Mouse (Mus musculus): Measurements from ENCODE around the gene Foxn3.
A peak's percentile ranks its signal among the peaks of the same experiment; 100 is the strongest.

The Foxn3 gene

DNA sequence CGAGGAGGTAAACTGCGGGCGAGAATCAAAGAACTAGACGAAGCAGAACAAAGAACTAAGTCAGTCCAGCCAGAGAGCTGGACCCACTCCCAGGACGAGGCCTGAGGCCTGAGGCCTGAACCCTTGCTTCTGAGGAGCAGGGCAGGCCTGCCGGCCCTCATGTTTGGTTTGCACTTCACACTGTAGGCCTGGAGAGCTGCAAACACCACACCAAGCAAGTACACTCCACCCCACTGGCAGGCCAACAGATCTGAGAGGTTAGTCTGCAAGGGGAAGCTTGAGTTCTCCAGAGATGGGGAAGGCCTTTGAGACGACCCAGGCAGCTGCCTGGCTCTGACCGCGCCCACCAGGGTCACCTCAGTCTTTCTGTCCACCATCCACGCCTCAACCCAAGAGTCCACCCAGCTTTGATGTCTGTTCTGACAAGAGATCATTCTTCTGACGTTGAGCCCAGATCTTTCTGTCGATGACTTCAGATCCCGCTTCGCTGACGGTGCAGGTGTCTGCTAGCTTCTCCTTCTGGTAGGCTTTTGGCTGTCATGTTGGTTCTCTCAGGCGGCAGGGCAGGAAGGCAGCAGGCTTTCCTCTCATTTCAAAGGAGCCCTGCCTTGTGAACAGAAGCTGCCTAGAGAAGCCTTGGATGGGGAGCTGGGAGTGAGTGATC lies 231.1 kb downstream of the Foxn3 start:
- no peak for DNase-seq (ENCODE audit: low read depth, low spot score)

GRCm38 (mm10) chr12:99331341-99331947 lies 231.9 kb downstream of the Foxn3 start:
- DNase-seq (ENCODE audit: low read depth, low spot score), result no peak

- no peak for DNase-seq (ENCODE audit: low read depth, low spot score)
Measured at GRCm38 (mm10) chr12:99330822-99331285, 232.5 kb downstream of the Foxn3 start.

- no peak for DNase-seq (ENCODE audit: low read depth, low spot score)
Measured at GRCm38 (mm10) chr12:99329301-99330257, 233.8 kb downstream of the Foxn3 start.

GRCm38 (mm10) chr12:99326157-99326556 lies 237.2 kb downstream of the Foxn3 start:
- DNase-seq (ENCODE audit: low read depth, low spot score), result peak; percentile 86

DNA sequence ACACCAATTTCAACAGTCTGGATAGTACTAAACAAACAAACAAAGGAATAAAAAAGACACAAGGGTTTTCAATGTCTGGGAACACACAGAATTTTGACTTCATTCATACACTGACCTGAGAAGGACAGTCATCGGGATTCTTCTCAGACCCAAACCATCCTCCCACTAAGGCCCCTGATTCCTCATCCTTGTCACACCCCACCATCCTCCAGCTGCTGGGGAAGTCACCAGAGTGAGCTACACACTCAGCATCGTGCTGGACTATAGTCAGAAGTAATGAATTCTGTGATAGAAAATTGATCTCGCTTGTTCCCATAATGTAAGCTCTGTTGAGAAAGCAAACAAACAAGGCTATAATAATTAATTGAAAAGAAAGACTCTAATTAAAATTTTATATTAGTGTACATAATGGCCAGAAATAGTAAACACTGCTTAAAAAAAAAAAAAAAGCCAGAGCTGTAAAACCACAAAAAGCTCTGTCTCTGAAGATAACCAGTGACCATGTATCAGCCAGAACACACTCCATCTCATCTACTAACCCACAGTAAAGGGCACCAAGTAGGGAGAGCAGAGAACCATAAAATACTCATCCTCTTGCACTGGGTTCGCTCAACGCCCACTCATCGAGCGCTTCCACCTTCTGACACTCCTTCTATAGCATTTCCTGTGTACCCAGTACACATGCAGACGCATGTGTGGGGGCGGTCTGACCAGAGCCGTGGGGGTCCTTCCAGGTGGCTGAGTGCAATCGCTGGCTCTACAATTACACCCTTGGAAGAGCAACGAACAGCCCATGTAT lies 241.6 kb downstream of the Foxn3 start:
- DNase-seq (ENCODE audit: low read depth, low spot score), result no peak

GRCm38 (mm10) chr12:99320966-99321496 lies 242.4 kb downstream of the Foxn3 start:
- DNase-seq (ENCODE audit: low read depth, low spot score), result no peak

DNA sequence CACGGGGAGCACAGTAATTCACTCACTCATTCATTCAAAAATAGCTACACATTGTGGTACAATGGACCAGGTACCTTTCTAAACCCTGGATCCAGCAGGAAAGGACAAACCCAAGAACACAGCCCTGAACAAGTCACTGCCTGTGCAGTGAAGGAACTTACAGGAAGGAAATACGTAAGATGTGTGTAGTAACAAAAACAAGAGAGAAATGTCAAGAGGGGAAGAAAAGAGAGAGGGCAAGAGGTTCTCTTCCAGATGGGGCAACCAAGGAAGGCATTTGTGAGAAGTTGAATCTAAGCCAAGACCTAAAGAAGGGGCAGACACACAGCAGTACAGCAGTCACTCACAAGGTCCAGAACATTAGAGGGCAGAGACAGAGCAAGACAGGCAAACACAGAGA lies 243.5 kb downstream of the Foxn3 start:
- no peak for DNase-seq (ENCODE audit: low read depth, low spot score)

GRCm38 (mm10) chr12:99319171-99319570 lies 244.2 kb downstream of the Foxn3 start:
- no peak for DNase-seq (ENCODE audit: low read depth, low spot score)

DNA sequence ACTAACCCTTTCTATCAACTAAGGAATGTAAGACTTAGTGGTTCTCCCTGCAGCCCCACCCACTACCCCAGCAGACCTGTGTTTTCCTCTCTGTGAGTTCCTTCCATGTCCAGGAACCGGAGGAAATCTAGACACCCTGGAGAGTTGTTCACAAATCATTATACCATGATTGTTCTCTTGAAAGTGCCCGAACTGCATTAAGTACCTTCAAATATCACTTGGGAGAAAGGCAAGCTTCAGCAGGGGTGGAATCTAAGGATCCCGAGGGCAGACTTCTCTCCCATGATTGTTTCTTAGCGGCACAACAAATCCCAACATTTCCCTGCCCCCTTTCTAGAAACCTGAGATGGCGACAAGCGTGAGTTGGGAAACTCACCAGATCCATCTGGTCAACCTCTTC lies 247.5 kb downstream of the Foxn3 start:
- no peak for DNase-seq (ENCODE audit: low read depth, low spot score)

- no peak for DNase-seq (ENCODE audit: low read depth, low spot score)
Measured at GRCm38 (mm10) chr12:99314817-99315216, 248.6 kb downstream of the Foxn3 start.

DNA sequence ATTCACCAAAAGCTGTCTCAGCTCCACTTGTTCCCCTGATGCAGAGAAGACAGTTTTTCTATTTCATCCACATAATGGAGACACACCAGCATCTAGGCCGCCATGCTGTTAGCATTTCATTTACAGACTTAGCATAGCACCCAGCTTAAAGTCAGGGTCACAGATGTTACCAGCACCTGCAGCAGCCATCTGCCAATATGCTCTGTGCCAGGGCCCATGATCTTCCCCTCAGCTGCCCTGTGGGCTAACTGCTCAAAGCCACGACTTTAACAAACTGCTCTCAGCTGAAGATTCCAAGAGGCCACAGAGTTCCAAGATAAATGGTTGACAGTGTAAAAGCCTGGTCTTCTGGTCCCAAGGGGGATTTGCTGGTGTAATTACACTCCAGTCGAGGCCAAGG lies 252.1 kb downstream of the Foxn3 start:
- DNase-seq (ENCODE audit: low read depth, low spot score), result no peak

DNA sequence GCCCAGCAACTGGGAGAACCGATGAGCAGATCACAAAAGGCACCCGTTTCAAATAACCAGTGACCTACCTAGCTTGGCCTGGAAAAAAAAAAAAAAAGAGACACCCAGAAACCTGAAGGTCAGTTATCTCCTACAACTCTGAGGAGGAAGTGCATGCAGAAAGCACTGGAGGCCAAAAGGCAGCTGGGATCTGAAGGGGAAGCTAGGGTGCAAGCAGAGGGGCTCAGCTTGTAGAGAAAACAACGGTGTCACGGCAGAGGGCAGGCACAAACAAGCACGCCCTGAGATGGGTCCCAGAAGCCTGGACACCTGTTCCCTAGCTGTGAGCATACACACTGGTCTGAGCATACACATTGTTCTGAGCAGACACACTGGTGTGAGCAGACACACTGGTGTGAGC lies 253.4 kb downstream of the Foxn3 start:
- DNase-seq (ENCODE audit: low read depth, low spot score), result no peak

GRCm38 (mm10) chr12:99308541-99309089 lies 254.8 kb downstream of the Foxn3 start:
- DNase-seq (ENCODE audit: low read depth, low spot score), result no peak

GRCm38 (mm10) chr12:99306536-99307204 lies 256.7 kb downstream of the Foxn3 start:
- DNase-seq (ENCODE audit: low read depth, low spot score), result no peak

DNA sequence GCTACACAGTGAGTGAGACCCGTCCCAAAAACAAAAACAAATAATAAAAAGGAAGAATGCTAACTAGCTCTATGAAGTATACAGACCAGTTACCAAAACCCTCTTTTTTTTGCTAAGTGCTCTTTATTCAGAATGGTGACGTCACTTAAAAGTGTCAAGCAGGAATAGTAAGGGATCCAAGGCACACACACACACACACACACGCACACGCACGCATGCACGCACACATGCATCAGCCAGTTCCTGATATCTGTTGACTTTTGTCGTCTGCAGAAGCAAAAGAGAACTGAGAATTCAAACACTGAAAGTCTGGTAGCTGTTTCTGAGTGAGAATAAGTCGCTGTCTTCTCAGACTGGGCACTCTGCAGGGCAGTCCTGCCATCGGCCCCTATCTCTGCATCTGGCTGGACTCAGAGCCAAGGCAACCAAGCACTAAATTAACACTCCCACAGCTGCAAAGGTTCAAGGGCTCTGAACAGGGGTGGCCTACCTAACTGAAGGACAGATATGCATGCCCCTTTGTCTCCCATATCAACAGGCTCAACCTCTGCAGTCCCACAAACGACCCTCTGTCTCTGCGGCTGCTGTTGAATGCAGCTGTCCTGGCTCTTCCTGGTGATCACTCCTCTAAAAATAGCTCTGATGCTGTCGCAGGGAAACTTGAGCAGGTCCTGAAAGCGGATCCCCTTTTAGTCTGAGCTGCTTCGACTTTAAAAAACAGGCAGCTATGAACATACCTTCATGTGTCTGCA lies 257.4 kb downstream of the Foxn3 start:
- DNase-seq (ENCODE audit: low read depth, low spot score), result peak; percentile 33

- no peak for DNase-seq (ENCODE audit: low read depth, low spot score)
Measured at GRCm38 (mm10) chr12:99305324-99305723, 258.1 kb downstream of the Foxn3 start.

GRCm38 (mm10) chr12:99304056-99304455 lies 259.3 kb downstream of the Foxn3 start:
- no peak for DNase-seq (ENCODE audit: low read depth, low spot score)

DNA sequence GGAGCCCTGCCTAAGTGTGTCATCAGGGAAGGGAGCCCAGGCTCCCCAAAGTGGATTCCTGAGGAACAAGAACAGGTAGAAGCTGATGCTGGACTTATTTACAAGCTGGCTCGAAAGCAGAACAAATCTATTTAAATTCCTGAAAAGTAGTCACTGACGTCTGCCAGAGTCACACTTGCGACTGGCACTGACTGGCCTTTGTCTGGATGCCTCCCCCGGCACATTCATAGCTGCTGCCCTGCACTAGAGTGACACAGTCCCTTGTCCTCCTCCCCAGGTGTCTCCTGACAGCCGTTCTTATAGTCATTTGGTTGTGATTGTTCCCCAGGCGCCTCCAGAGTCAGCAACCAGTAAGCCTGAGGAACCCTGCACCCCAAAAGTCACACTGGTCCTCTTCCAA lies 259.8 kb downstream of the Foxn3 start:
- DNase-seq (ENCODE audit: low read depth, low spot score), result no peak

DNA sequence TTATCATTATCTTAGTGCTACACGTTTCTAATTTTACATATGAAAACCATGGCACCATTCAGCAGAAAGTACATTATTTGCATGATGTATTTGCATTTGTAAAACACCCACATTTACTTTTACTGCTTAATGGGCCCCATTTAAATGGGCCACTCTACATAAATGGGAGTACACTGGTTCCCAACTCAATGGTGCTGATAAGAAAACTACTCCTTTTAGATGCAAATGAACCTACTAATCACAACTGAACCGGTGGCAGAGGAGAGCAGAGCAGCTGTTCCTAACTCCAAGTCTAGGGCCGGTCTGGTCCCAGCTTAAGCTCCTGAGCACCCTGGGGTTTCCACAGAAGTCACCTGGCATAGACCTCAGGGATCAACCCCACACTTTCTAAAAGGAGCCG lies 263.5 kb downstream of the Foxn3 start:
- DNase-seq (ENCODE audit: low read depth, low spot score), result no peak
